Mouse (Mus musculus) midbrain, postnatal 0 days (tissue): Measurements from ENCODE around the gene Synpo2. TPM values are rescaled to one million over a fixed set of nuclear protein-coding genes. Genes with fewer than 3 reads are reported as not detected.

Experiments used
- ATAC-seq: fragments of 200-750 bp; cut with Nextera tagmentation; 2 replicates; pipeline ENCODE4 v1.8.0; 2017; ENCODE audit warnings: moderate number of reproducible peaks, mild to moderate bottlenecking, moderate TSS enrichment, moderate library complexity; ENCODE audit not compliant: low FRiP score
- DNase-seq: peaks from one replicate; pipeline ENCODE4 v3.0.0-alpha.2; 2015; ENCODE audit warnings: low spot score
- H3K27ac ChIP-seq: fragments of 300-500 bp; sonication (generic); 2 replicates; pipeline ENCODE4 v1.5.1; 2014; ENCODE audit warnings: low read depth, mild to moderate bottlenecking, low read length, mixed read lengths
- H3K27me3 ChIP-seq: fragments of 300-500 bp; sonication (generic); 2 replicates; pipeline ENCODE4 v1.6.1; 2014; ENCODE audit warnings: low read length, control low read depth, mixed read lengths; ENCODE audit not compliant: insufficient read depth
- H3K36me3 ChIP-seq: fragments of 300-500 bp; sonication (generic); 2 replicates; pipeline ENCODE4 v1.6.1; 2014; ENCODE audit warnings: low read length, control low read depth, mixed read lengths; ENCODE audit not compliant: insufficient read depth
- H3K4me1 ChIP-seq: fragments of 300-500 bp; sonication (generic); 2 replicates; pipeline ENCODE4 v1.6.1; 2014; ENCODE audit warnings: mild to moderate bottlenecking, control low read depth, antibody characterized with exemption, low read length, mixed read lengths; ENCODE audit not compliant: insufficient read depth
- H3K4me2 ChIP-seq: fragments of 300-500 bp; sonication (generic); 2 replicates; pipeline ENCODE4 v1.6.1; 2014; ENCODE audit warnings: low read depth, mild to moderate bottlenecking, low read length, mixed read lengths; ENCODE audit not compliant: poor library complexity, severe bottlenecking
- H3K4me3 ChIP-seq: fragments of 300-500 bp; sonication (generic); 2 replicates; pipeline ENCODE4 v1.5.1; 2014; ENCODE audit warnings: low read depth, mild to moderate bottlenecking, low read length, moderate library complexity
- H3K9ac ChIP-seq: fragments of 300-500 bp; sonication (generic); replicated peaks from 2 replicates; pipeline ENCODE4 v1.6.1; 2014; ENCODE audit warnings: mild to moderate bottlenecking, low read length, moderate library complexity, mixed read lengths; ENCODE audit not compliant: poor library complexity, severe bottlenecking
- H3K9me3 ChIP-seq: fragments of 300-500 bp; sonication (generic); 2 replicates; pipeline ENCODE4 v1.6.1; 2016; ENCODE audit warnings: low read length, control low read depth
- CTCF ChIP-seq: IDR thresholded peaks from 2 replicates; pipeline ENCODE4 v1.5.1; 2016; ENCODE audit warnings: antibody characterized with exemption, mild to moderate bottlenecking
- WGBS: fragments of 180-500 bp; shearing (Covaris S2); extraction: QIAGEN DNeasy Blood & Tissue Kit; methylation state at CpG from one replicate; pipeline ENCODE4 v1.1.7; 2014; 5-methylcytosine and 5-hydroxymethylcytosine counted together
- polyA plus RNA-seq: library from polyadenylated mRNA; unstranded; fragments of >200 nt; fragmentation: Nextera tagmentation; extraction: Ambion mirVana; gene quantifications from 2 replicates; pipeline ENCODE4 v1.2.1, GENCODE M21; 2015
- total RNA-seq: library from RNA; depleted of rRNA; stranded (reverse); fragments of >200 nt; gene quantifications from 2 replicates; pipeline ENCODE4 v1.2.3, GENCODE M21; 2014

The Synpo2 gene
- total and polyA plus RNA-seq, 2 experiments from 2014 or later = 1.8 to 2.9 TPM

GRCm38 (mm10) chr3:123073351-123073750 lies 162.6 kb downstream of the Synpo2 start:
- ATAC-seq (no peak), DNase-seq (peak; percentile 6)
- no peaks in the 10 kb centered on the region for H3K36me3 ChIP-seq
- H3K4me3 ChIP-seq = no peak overlapping the region
- no peaks in the 10 kb centered on the region for H3K9me3 ChIP-seq
- no peak overlapping the region for H3K27ac ChIP-seq
- no peak overlapping the region for H3K9ac ChIP-seq
- H3K4me1 ChIP-seq = no peaks in the 10 kb centered on the region
- H3K27me3 ChIP-seq = no peaks in the 10 kb centered on the region
- no peak overlapping the region for H3K4me2 ChIP-seq
- no peak for TF ChIP-seq CTCF

DNA sequence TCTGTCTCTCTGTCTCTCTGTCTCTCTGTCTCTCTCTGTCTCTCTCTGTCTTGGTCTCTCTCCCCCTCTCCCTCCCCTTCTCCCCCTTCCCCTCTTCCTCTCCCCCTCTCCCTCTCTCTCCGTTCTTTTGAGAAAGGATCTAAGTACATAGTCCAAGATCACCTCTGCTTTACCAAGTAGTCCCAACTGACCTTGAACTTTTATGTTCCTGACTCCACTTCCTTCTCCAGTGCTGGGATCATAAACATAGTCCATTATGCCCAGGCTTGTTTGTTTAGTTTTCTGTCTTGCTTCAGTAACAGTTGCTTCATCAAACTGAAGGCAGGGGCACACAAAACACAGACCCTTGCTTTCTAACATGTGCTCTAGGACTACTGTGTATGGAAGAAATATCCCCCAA lies 163.5 kb downstream of the Synpo2 start:
- H3K9me3 ChIP-seq = no peaks in the 10 kb centered on the region
- H3K36me3 ChIP-seq = no peaks in the 10 kb centered on the region
- DNase-seq (no peak), ATAC-seq (no peak)
- H3K4me3 ChIP-seq = no peak overlapping the region
- H3K27me3 ChIP-seq = no peaks in the 10 kb centered on the region
- no peak for TF ChIP-seq CTCF
- H3K9ac ChIP-seq = no peak overlapping the region
- H3K27ac ChIP-seq = no peak overlapping the region
- no peaks in the 10 kb centered on the region for H3K4me1 ChIP-seq
- no peak overlapping the region for H3K4me2 ChIP-seq
- no CpG with 5 or more reads among the region's 1 CpGs for WGBS

DNA sequence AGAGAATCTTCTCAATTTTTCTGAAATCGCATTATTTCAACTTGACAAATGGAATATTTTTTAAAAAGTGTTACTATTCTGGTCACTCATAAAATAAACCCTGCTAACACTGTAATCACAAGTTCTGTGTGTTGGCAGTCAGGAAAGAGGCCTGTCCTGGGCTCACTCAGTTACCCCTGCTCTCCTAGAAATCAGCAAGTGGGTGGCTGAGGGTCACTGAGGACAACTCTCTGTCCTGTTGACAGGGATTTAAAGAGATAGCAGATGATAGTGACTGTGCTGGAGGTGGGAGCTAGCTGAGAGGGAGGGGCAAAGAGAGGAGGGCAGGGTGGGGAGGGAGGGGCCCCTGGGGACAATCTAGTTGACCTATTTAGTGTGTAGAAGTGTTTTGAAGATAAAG lies 165.0 kb downstream of the Synpo2 start:
- Histone ChIP-seq H3K36me3 (no peaks in the 10 kb centered on the region), H3K4me1 (no peaks in the 10 kb centered on the region), H3K27ac (no peak overlapping the region), H3K27me3 (no peaks in the 10 kb centered on the region), H3K4me3 (no peak overlapping the region), H3K4me2 (no peak overlapping the region), H3K9me3 (no peaks in the 10 kb centered on the region), H3K9ac (no peak overlapping the region)
- 96% methylated on average over 1 of the region's 1 CpGs for WGBS
- no peak for DNase-seq
- TF ChIP-seq CTCF = no peak
- no peak for ATAC-seq

GRCm38 (mm10) chr3:123066836-123067235 lies 169.1 kb downstream of the Synpo2 start:
- no peaks in the 10 kb centered on the region for H3K4me1 ChIP-seq
- H3K27ac ChIP-seq = no peak overlapping the region
- no peak for TF ChIP-seq CTCF
- H3K36me3 ChIP-seq = no peaks in the 10 kb centered on the region
- no peak overlapping the region for H3K4me2 ChIP-seq
- H3K9ac ChIP-seq = no peak overlapping the region
- H3K27me3 ChIP-seq = no peaks in the 10 kb centered on the region
- no peaks in the 10 kb centered on the region for H3K9me3 ChIP-seq
- no peak for ATAC-seq
- DNase-seq = no peak
- H3K4me3 ChIP-seq = no peak overlapping the region
- 94% methylated on average over 7 of the region's 7 CpGs for WGBS

DNA sequence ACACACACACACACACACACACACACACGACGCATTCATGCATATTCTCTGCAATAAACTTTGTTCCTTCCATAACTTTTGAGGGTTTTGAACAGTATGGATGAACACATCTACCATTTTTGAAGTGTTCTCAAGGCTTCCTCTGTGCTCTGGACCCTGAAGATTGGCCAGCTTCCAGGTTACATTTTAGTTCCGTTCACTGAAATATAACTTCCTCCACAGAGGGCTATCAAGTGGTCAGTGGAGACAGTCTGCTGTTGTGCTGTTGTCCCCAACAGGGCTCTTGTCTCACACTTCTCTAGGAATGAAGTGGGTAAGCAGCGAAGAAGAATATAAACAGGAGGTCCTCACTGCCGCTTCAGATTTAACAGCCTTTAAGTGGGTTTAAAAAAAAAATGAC lies 170.5 kb downstream of the Synpo2 start:
- Histone ChIP-seq H3K4me3 (no peak overlapping the region), H3K9me3 (no peaks in the 10 kb centered on the region), H3K4me2 (no peak overlapping the region), H3K27me3 (no peaks in the 10 kb centered on the region), H3K27ac (no peak overlapping the region), H3K9ac (no peak overlapping the region), H3K4me1 (no peaks in the 10 kb centered on the region), H3K36me3 (no peaks in the 10 kb centered on the region)
- no peak for TF ChIP-seq CTCF
- DNase-seq = no peak
- no peak for ATAC-seq
- 84% methylated on average over 5 of the region's 5 CpGs for WGBS

DNA sequence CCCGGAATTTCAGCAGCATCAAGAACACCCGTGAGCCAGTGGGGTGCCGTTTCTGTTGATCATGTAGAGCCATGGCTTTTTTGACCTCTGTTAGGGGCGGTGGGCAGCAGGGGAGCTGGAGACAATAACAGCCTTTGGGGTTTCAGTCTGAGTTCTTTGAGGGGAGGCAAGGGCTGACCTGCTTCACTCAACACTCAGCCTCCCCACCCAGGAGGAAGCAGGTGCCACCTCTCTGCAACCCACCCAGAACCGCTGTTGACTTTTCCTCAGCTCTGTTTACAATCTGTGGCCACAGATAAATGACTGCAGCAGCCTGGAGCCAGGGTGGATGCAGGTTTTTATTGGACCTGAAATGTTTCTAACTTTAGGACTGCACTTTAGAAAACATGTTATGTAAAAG lies 171.8 kb downstream of the Synpo2 start:
- no peak for DNase-seq
- Histone ChIP-seq H3K4me2 (no peak overlapping the region), H3K27me3 (no peaks in the 10 kb centered on the region), H3K9ac (no peak overlapping the region), H3K27ac (no peak overlapping the region), H3K36me3 (no peaks in the 10 kb centered on the region), H3K4me3 (no peak overlapping the region), H3K4me1 (no peaks in the 10 kb centered on the region), H3K9me3 (no peaks in the 10 kb centered on the region)
- TF ChIP-seq CTCF = no peak
- 18% methylated on average over 5 of the region's 5 CpGs for WGBS
- ATAC-seq = no peak

DNA sequence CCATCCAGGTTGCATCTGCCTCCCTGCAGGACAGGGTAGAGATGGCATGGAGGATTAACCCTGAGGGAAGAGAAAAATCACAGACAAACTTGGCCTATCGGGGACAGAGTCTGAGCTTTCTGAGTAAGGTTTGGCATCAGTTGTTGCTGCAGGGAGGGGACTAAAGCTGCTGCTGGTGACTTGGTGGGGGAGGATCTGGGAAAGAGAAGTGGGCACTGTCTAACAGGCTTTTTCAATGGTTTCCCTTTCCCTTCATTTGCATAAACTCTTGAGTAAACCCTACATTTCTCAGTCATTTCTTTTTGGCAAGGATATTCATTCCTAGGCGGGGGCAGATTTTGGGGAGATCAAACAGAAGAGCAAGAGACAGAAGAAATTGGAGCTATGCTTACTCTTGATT lies 174.0 kb downstream of the Synpo2 start:
- no peak overlapping the region for H3K27ac ChIP-seq
- H3K36me3 ChIP-seq = no peaks in the 10 kb centered on the region
- H3K4me3 ChIP-seq = no peak overlapping the region
- no peaks in the 10 kb centered on the region for H3K4me1 ChIP-seq
- no peak for DNase-seq
- H3K9ac ChIP-seq = no peak overlapping the region
- H3K27me3 ChIP-seq = no peaks in the 10 kb centered on the region
- H3K4me2 ChIP-seq = no peak overlapping the region
- 73% methylated on average over 2 of the region's 2 CpGs for WGBS
- no peak for TF ChIP-seq CTCF
- H3K9me3 ChIP-seq = no peaks in the 10 kb centered on the region
- ATAC-seq = no peak
